8 mouse cellular contexts compared by ENCODE assay signal in the genomic region with DNA sequence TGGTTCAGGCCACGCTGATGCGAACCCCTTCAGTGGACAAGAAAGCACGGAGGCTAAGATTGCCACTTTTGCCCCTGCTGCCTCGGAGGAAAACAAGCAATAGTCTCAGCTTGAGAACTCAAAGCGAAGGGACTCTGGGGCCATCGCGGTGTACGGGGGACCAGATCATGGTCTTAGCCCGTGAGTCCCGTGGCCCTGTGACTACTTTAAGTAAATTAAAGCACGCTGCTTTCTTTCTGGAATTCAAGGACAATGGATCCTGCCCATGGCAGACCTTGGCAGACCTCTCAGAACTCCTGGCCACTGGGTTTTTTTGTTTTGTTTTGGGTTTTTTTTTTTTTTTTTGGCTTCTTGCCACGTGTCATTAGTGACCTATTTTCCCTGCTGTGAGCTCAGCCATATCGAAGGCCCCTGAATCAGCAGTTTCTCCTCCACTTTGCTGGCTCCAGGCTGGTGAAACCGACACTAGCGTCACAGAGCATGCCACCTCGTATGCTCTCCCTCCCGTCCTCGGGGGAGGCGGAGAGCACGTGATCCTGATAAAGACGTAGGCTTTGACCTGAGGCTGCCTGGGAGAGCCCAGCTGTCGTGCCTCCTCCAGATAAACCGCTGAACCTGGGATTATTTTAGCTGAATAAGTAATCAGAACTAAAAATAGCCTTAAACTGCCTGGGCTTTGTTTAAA.
DNase-seq lines count a peak whose midpoint lies in the region; ATAC-seq and TF ChIP-seq lines count a peak whose summit lies in the region.

No protein-coding gene starts in this region.

- H3K4me1 ChIP-seq in embryonic facial prominence, embryonic 12.5 days, result 0 out of 2 replicates have a peak, but pooled peaks cover 4% of the 10 kb centered on the region
- peaks cover 33% of the 10 kb centered on the region for H3K4me1 ChIP-seq in heart, embryonic 10.5 days
- H3K4me1 ChIP-seq in liver, embryonic 14.5 days (replicated peaks; ENCODE audit: control insufficient read depth in 2 of 2, insufficient read depth in 2 of 2, low read length in 1 of 2), result peaks cover 3 to 30% of the 10 kb centered on the region in 2 experiments; a peak in 2 of 4 replicates
- 0 out of 2 replicates have a peak, but pooled peaks cover 4% of the 10 kb centered on the region for H3K4me1 ChIP-seq in neural tube, embryonic 14.5 days (ENCODE audit: control insufficient read depth, insufficient read depth, low read length)

- peak; percentile 12 to 26 for DNase-seq in spleen, postnatal 36 days (ENCODE audit: low spot score in 2 of 2)
- DNase-seq in spleen, adult 12 weeks (ENCODE audit: low spot score), result no peak
- peak; percentile 95 for DNase-seq in heart, embryonic 10.5 days (ENCODE audit: low spot score)
- peak; percentile 69 for DNase-seq in kidney, adult 18-20 months
- peak; percentile 60 to 64 (median 60) for DNase-seq in liver, embryonic 14.5 days (ENCODE audit: low read depth in 3 of 3, low spot score in 3 of 3)

- ATAC-seq in embryonic facial prominence, embryonic 12.5 days (ENCODE audit: insufficient number of reproducible peaks, insufficient read depth, low FRiP score, low TSS enrichment), result peak; percentile 69; the same call in 1 of the 2 replicates
- peak; percentile 89 for ATAC-seq in liver, embryonic 14.5 days (ENCODE audit: insufficient read depth)
- ATAC-seq in neural tube, embryonic 14.5 days (ENCODE audit: low read depth), result peak; percentile 90
- no peak for ATAC-seq in erythroblast, adult 5-6 weeks (replicated peaks; ENCODE audit: low FRiP score, poor library complexity, severe bottlenecking)

- H3K27ac ChIP-seq in embryonic facial prominence, embryonic 12.5 days, result peak overlapping the region; percentile 30; the same call in 1 of the 2 replicates
- H3K27ac ChIP-seq in heart, embryonic 10.5 days, result peak overlapping the region; percentile 72
- no peak overlapping the region for H3K27ac ChIP-seq in liver, embryonic 14.5 days
- peak overlapping the region; percentile 28; the same call in 1 of the 2 replicates for H3K27ac ChIP-seq in neural tube, embryonic 14.5 days (ENCODE audit: low read depth, low read length)

- no peaks in the 10 kb centered on the region for H3K9me3 ChIP-seq in embryonic facial prominence, embryonic 12.5 days
- no peaks in the 10 kb centered on the region for H3K9me3 ChIP-seq in heart, embryonic 10.5 days
- H3K9me3 ChIP-seq in liver, embryonic 14.5 days (ENCODE audit: control insufficient read depth, low read length), result no peaks in the 10 kb centered on the region
- no peaks in the 10 kb centered on the region for H3K9me3 ChIP-seq in neural tube, embryonic 14.5 days (ENCODE audit: control insufficient read depth, low read length)

- H3K27me3 ChIP-seq in embryonic facial prominence, embryonic 12.5 days, result no peaks in the 10 kb centered on the region
- H3K27me3 ChIP-seq in heart, embryonic 10.5 days (ENCODE audit: insufficient read depth, poor library complexity, severe bottlenecking), result no peaks in the 10 kb centered on the region
- H3K27me3 ChIP-seq in liver, embryonic 14.5 days (ENCODE audit: control insufficient read depth, insufficient read depth, low read length), result no peaks in the 10 kb centered on the region
- no peaks in the 10 kb centered on the region for H3K27me3 ChIP-seq in neural tube, embryonic 14.5 days (ENCODE audit: control insufficient read depth, insufficient read depth, low read length)

- TF ChIP-seq CTCF in liver, embryonic 14.5 days (IDR thresholded peaks at IDR 0.05; ENCODE audit: low read depth), result no peak

- peak; percentile 59 for TF ChIP-seq EP300 in liver, embryonic 14.5 days (IDR thresholded peaks at IDR 0.05; ENCODE audit: low read depth)

- WGBS in embryonic facial prominence, embryonic 12.5 days, result 44% methylated on average over 23 of the region's 23 CpGs
- 41% methylated on average over 23 of the region's 23 CpGs for WGBS in heart, embryonic 10.5 days
- 41% methylated on average over 23 of the region's 23 CpGs for WGBS in liver, embryonic 14.5 days (ENCODE audit: insufficient replicate concordance)
- 40% methylated on average over 23 of the region's 23 CpGs for WGBS in neural tube, embryonic 14.5 days

- H3K9ac ChIP-seq in embryonic facial prominence, embryonic 12.5 days, result no peak overlapping the region
- H3K9ac ChIP-seq in liver, embryonic 14.5 days (replicated peaks), result no peak overlapping the region
- H3K9ac ChIP-seq in neural tube, embryonic 14.5 days (replicated peaks; ENCODE audit: low read depth, low read length), result no peak overlapping the region

- no peaks in the 10 kb centered on the region for H3K36me3 ChIP-seq in embryonic facial prominence, embryonic 12.5 days
- H3K36me3 ChIP-seq in heart, embryonic 10.5 days, result no peaks in the 10 kb centered on the region
- H3K36me3 ChIP-seq in liver, embryonic 14.5 days (replicated peaks; ENCODE audit: control insufficient read depth, insufficient read depth, low read depth), result no peaks in the 10 kb centered on the region
- no peaks in the 10 kb centered on the region for H3K36me3 ChIP-seq in neural tube, embryonic 14.5 days (ENCODE audit: control insufficient read depth, insufficient read depth, low read length)

- H3K4me2 ChIP-seq in embryonic facial prominence, embryonic 12.5 days (replicated peaks), result no peak overlapping the region
- H3K4me2 ChIP-seq in liver, embryonic 14.5 days (ENCODE audit: low read depth), result 0 out of 2 replicates have a peak overlapping the region, but pooled peaks have one; percentile 0
- H3K4me2 ChIP-seq in neural tube, embryonic 14.5 days (ENCODE audit: low read depth, low read length), result peak overlapping the region; percentile 34; the same call in 1 of the 2 replicates

- no peak overlapping the region for H3K4me3 ChIP-seq in embryonic facial prominence, embryonic 12.5 days
- H3K4me3 ChIP-seq in heart, embryonic 10.5 days, result no peak overlapping the region
- no peak overlapping the region for H3K4me3 ChIP-seq in liver, embryonic 14.5 days (ENCODE audit: insufficient read depth in 1 of 2, low read depth in 2 of 2, low read length in 2 of 2)
- no peak overlapping the region for H3K4me3 ChIP-seq in neural tube, embryonic 14.5 days (ENCODE audit: low read depth, low read length)
